Mouse (Mus musculus): ENCODE data around the gene BC147527.
A peak's percentile ranks its signal among the peaks of the same experiment; 100 is the strongest.
"Not testable (repeated sequence)": the region's sequence is repeated elsewhere in the genome, so short reads cannot be mapped to it uniquely, and the experiment has no call there.

Gene BC147527

DNA sequence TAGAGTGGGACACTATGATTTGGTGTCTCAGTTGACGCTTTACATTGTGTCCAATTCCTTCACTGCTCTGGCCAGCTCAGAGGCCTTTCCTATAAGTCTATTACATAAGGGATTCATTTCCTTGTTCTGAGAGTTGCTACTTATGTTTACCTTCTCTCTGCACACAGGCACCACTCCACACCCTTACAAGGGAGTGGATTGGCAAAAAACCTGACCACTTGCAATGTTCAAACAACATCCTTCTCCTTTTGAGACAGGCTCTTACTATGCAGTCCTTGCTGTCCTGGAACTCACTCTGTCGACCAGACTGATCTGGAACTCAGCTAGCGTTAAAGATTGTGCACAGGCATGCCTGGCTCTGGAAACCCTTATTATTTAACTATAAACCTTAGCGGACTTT, 10.6 kb downstream of the BC147527 start:
- no peaks in the 10 kb centered on the region for H3K4me1 ChIP-seq (replicated peaks; ENCODE audit: low read depth, low read length)

DNA sequence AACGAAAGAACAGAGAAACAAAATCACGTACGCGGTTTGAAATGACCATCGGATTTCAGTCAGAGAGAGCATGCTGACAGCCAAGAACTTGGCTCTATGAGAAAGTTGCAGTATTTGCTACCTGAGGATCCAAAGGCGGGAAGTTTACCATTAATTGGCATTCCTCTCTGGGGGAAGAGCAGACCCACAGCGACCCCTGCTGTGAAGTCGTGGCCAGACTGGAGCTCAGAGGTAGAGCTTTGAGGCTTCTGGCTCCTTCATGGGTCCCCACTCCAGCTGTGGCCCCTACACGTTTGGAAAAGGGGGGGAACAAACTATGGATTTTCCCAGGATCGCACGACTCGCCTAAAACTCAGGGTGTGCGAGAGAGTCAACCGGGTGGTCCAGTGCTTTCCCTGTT, 13.4 kb downstream of the BC147527 start:
- Histone ChIP-seq H3K9me3 (ENCODE audit: low read length) (peaks cover 54% of the 10 kb centered on the region), H3K27me3 (ENCODE audit: insufficient read depth, low read length) (0 out of 2 replicates have a peak, but pooled peaks cover 3% of the 10 kb centered on the region), H3K36me3 (ENCODE audit: insufficient read depth, low read length) (no peaks in the 10 kb centered on the region), H3K4me1 (replicated peaks; ENCODE audit: low read depth, low read length) (no peaks in the 10 kb centered on the region), H3K4me3 (replicated peaks; ENCODE audit: low read length) (no peak overlapping the region)
- no peak for TF ChIP-seq POU5F1 (IDR thresholded peaks at IDR 0.05; ENCODE audit: borderline replicate concordance, low read length)
- no peak for TF ChIP-seq NANOG (IDR thresholded peaks at IDR 0.05; ENCODE audit: borderline replicate concordance, low read length)
- TF ChIP-seq CTCF (conservative IDR thresholded peaks at IDR 0.05; ENCODE audit: low read length) = no peak

More for the DNA sequence above, 10.6 kb downstream of the BC147527 start:
- Histone ChIP-seq H3K4me3 (replicated peaks; ENCODE audit: low read length) (no peak overlapping the region), H3K9me3 (ENCODE audit: low read length) (peaks cover 44% of the 10 kb centered on the region), H3K27me3 (ENCODE audit: insufficient read depth, low read length) (0 out of 2 replicates have a peak, but pooled peaks cover 3% of the 10 kb centered on the region), H3K36me3 (ENCODE audit: insufficient read depth, low read length) (no peaks in the 10 kb centered on the region)
- TF ChIP-seq NANOG (IDR thresholded peaks at IDR 0.05; ENCODE audit: borderline replicate concordance, low read length) = no peak

DNA sequence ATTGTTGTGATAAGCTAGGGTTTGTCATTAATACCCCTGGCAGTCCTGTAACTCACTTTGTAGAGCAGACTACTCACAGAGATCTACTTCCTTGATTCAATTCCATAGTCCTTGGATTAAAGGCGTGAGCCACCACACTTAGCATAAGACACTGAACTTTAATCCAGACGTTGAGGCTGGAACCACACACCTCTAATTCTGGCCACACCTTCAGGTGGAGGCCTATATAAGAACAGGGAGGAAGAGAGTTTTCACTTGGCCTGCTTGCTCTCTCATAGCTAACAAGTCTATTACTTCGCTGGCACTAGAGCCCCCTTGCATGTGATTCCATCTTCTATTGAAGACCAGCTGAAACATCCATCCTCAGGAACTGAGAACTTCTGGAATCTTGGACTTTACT, 16.4 kb downstream of the BC147527 start, which contains the start of gene Tcstv3:
Gene Tcstv3 (plus strand): TSS at position 301 of the 400 bp plus-strand sequence.
- H3K4me3 ChIP-seq (replicated peaks; ENCODE audit: low read length); H3K36me3 ChIP-seq (ENCODE audit: insufficient read depth, low read length); H3K4me1 ChIP-seq (replicated peaks; ENCODE audit: low read depth, low read length); H3K27me3 ChIP-seq (ENCODE audit: insufficient read depth, low read length): not testable (repeated sequence)
- H3K9me3 ChIP-seq (ENCODE audit: low read length) = peaks cover 76% of the 10 kb centered on the region

DNA sequence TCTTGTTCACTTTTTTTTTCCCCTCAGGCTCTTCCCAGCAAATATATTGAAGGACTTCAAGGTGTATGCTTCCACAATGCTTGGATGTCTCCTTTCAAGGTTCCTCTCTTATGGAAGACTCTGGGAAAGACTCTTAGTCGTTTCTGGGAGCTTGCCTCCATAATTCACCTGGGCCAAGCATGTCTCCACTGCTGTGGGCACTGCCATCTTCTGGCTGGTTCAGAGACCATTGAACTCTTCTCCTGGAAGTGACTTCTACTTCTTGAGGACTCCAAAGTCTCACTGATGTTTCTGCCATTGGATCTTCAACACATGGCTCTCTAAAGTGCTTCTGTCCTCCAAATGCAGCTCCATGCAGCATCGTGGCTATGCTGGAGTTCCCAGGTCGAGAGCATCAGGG, 20.0 kb downstream of the BC147527 start:
- no peak for TF ChIP-seq POU5F1 (IDR thresholded peaks at IDR 0.05; ENCODE audit: borderline replicate concordance, low read length)
- peaks cover 42% of the 10 kb centered on the region for H3K9me3 ChIP-seq (ENCODE audit: low read length)
- H3K27me3 ChIP-seq (ENCODE audit: insufficient read depth, low read length) = no peaks in the 10 kb centered on the region
- H3K4me1 ChIP-seq (replicated peaks; ENCODE audit: low read depth, low read length) = no peaks in the 10 kb centered on the region
- H3K36me3 ChIP-seq (ENCODE audit: insufficient read depth, low read length) = no peaks in the 10 kb centered on the region
- peak overlapping the region; percentile 37; the same call in 1 of the 2 replicates for H3K4me3 ChIP-seq (replicated peaks; ENCODE audit: low read length)

DNA sequence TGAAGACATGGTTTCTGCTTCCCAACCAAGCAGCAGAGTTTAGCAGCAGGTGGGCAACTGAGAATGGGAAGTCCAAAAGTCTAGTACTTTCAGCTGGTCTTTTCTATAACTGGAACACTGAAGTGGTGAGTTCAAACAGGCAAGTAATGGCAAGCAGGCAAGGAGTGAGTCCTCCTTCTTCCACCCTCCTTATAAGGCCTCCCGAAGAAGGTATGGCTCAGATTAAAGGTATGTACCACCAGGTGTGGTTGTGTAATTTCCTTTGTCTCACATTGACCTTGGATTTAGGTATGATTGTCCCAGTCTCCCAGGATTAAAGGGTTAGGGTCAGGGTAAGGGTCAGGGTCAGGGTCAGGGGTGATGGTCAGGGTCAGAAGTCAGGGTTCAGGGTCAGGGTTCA, 20.5 kb downstream of the BC147527 start:
- Histone ChIP-seq H3K4me1 (replicated peaks; ENCODE audit: low read depth, low read length) (no peaks in the 10 kb centered on the region), H3K4me3 (replicated peaks; ENCODE audit: low read length) (peak overlapping the region; percentile 37; the same call in 1 of the 2 replicates), H3K9me3 (ENCODE audit: low read length) (peaks cover 38% of the 10 kb centered on the region), H3K36me3 (ENCODE audit: insufficient read depth, low read length) (no peaks in the 10 kb centered on the region), H3K27me3 (ENCODE audit: insufficient read depth, low read length) (no peaks in the 10 kb centered on the region)
- TF ChIP-seq NANOG (IDR thresholded peaks at IDR 0.05; ENCODE audit: borderline replicate concordance, low read length) = no peak
- no peak for TF ChIP-seq POU5F1 (IDR thresholded peaks at IDR 0.05; ENCODE audit: borderline replicate concordance, low read length)
- TF ChIP-seq CTCF (conservative IDR thresholded peaks at IDR 0.05; ENCODE audit: low read length) = no peak

Measured in E14TG2a.4 (cell line).